Mouse (Mus musculus): ENCODE results near the gene Nradd. TPM values are rescaled to one million over a fixed set of nuclear protein-coding genes. Genes with fewer than 3 reads are reported as not detected.

Gene Nradd
- polyA plus RNA-seq, 1 experiment from 2014 or later = 12.6 TPM

DNA sequence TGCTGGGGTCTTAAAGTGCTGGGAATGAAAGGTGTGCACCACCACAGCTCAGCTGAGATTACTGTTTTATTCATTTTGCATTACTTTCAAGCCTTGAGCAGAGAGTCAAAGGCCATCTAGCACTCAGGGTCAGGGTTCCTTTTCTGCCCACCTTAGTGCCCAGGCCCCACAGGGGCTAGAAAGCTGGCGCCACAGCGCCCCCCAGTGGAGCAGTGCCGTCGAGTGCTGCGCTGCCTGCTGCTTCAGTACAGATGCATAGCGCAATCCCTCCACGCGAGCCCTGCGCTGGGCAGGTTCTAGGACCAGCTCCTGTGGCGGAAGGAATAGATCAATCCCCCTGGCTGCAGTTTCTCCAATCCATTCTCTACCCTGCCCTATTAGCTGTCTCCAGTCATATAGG, 6.9 kb upstream of the Nradd start:
- H3K36me3 ChIP-seq (ENCODE audit: control insufficient read depth, insufficient read depth, low read length) = no peaks in the 10 kb centered on the region

GRCm38 (mm10) chr9:110630171-110630570, 5.9 kb upstream of the Nradd start:
- no peak for ATAC-seq (replicated peaks; ENCODE audit: insufficient number of reproducible peaks, low FRiP score, low TSS enrichment)
- Histone ChIP-seq H3K4me3 (ENCODE audit: low read depth, low read length) (no peak overlapping the region), H3K27ac (ENCODE audit: low read depth, low read length) (no peak overlapping the region), H3K4me1 (ENCODE audit: control insufficient read depth, insufficient read depth, low read length) (peaks cover 4% of the 10 kb centered on the region), H3K9me3 (replicated peaks; ENCODE audit: control insufficient read depth, low read length) (no peaks in the 10 kb centered on the region), H3K27me3 (ENCODE audit: control insufficient read depth, insufficient read depth, low read length) (peaks cover 37% of the 10 kb centered on the region), H3K36me3 (ENCODE audit: control insufficient read depth, insufficient read depth, low read length) (no peaks in the 10 kb centered on the region), H3K4me2 (no peak overlapping the region), H3K9ac (ENCODE audit: low read depth, low read length) (no peak overlapping the region)
- WGBS (ENCODE audit: insufficient replicate concordance) = 89% methylated on average over 15 of the region's 15 CpGs

More for the DNA sequence above, 6.9 kb upstream of the Nradd start:
- ATAC-seq (replicated peaks; ENCODE audit: insufficient number of reproducible peaks, low FRiP score, low TSS enrichment) = no peak
- H3K9ac ChIP-seq (ENCODE audit: low read depth, low read length) = no peak overlapping the region
- H3K27me3 ChIP-seq (ENCODE audit: control insufficient read depth, insufficient read depth, low read length) = peaks cover 37% of the 10 kb centered on the region
- peak overlapping the region; percentile 18; the same call in 1 of the 2 replicates for H3K4me3 ChIP-seq (ENCODE audit: low read depth, low read length)
- WGBS (ENCODE audit: insufficient replicate concordance) = 22% methylated on average over 10 of the region's 10 CpGs
- no peaks in the 10 kb centered on the region for H3K9me3 ChIP-seq (replicated peaks; ENCODE audit: control insufficient read depth, low read length)
- H3K27ac ChIP-seq (ENCODE audit: low read depth, low read length) = no peak overlapping the region
- H3K4me1 ChIP-seq (ENCODE audit: control insufficient read depth, insufficient read depth, low read length) = 0 out of 2 replicates have a peak, but pooled peaks cover 2% of the 10 kb centered on the region
- peak overlapping the region; percentile 63 for H3K4me2 ChIP-seq

GRCm38 (mm10) chr9:110625350-110625908, 1.2 kb upstream of the Nradd start:
- Histone ChIP-seq H3K27me3 (ENCODE audit: control insufficient read depth, insufficient read depth, low read length) (0 out of 2 replicates have a peak, but pooled peaks cover under 1% of the 10 kb centered on the region), H3K4me1 (ENCODE audit: control insufficient read depth, insufficient read depth, low read length) (peaks cover 3% of the 10 kb centered on the region), H3K27ac (ENCODE audit: low read depth, low read length) (no peak overlapping the region), H3K9ac (ENCODE audit: low read depth, low read length) (peak overlapping the region; percentile 76), H3K9me3 (replicated peaks; ENCODE audit: control insufficient read depth, low read length) (no peaks in the 10 kb centered on the region), H3K36me3 (ENCODE audit: control insufficient read depth, insufficient read depth, low read length) (no peaks in the 10 kb centered on the region; the same call in 1 of the 2 replicates), H3K4me3 (ENCODE audit: low read depth, low read length) (peak overlapping the region; percentile 64), H3K4me2 (peak overlapping the region; percentile 99)
- WGBS (ENCODE audit: insufficient replicate concordance) = 67% methylated on average over 11 of the region's 11 CpGs
- ATAC-seq (replicated peaks; ENCODE audit: insufficient number of reproducible peaks, low FRiP score, low TSS enrichment) = no peak

- no peaks in the 10 kb centered on the region for H3K9me3 ChIP-seq (replicated peaks; ENCODE audit: control insufficient read depth, low read length)
- ATAC-seq (replicated peaks; ENCODE audit: insufficient number of reproducible peaks, low FRiP score, low TSS enrichment) = no peak
Observed at GRCm38 (mm10) chr9:110623416-110624195, 646 bp downstream of the Nradd start.

DNA sequence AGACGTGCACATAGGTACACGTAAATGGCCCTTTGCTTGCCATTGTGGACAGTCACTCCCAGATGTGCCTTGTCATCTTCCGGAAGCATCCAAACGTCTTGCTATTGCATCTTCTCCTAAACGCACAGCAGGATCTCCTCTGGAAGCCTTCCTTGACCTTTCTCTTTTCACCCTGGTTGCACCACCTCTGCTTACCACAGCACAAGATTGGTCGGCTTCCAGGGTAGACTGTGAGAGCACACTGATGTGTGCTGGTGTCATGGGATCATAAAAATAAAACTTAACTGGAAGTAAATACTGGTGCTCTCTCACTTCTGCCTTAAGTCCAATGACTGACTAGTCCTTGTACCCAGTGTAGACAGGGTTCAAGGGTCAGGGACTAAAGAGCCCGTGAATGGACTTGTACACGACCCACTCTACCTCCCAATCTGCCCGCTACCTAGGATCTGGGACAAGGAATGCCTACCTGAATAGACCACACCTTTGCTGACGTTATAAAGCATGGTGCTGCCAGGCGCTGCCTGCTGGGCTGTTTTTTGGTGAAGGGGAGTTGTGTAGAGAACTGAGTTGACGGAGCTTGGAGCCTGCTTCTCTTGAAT, 1.5 kb downstream of the Nradd start:
- Histone ChIP-seq H3K9ac (ENCODE audit: low read depth, low read length) (no peak overlapping the region), H3K4me3 (ENCODE audit: low read depth, low read length) (no peak overlapping the region), H3K9me3 (replicated peaks; ENCODE audit: control insufficient read depth, low read length) (no peaks in the 10 kb centered on the region), H3K4me1 (ENCODE audit: control insufficient read depth, insufficient read depth, low read length) (peaks cover 3% of the 10 kb centered on the region), H3K36me3 (ENCODE audit: control insufficient read depth, insufficient read depth, low read length) (peaks cover 18% of the 10 kb centered on the region), H3K27ac (ENCODE audit: low read depth, low read length) (no peak overlapping the region), H3K4me2 (no peak overlapping the region), H3K27me3 (ENCODE audit: control insufficient read depth, insufficient read depth, low read length) (no peaks in the 10 kb centered on the region)
- 87% methylated on average over 12 of the region's 12 CpGs for WGBS (ENCODE audit: insufficient replicate concordance)
- no peak for ATAC-seq (replicated peaks; ENCODE audit: insufficient number of reproducible peaks, low FRiP score, low TSS enrichment)

More at GRCm38 (mm10) chr9:110623416-110624195, 646 bp downstream of the Nradd start:
- WGBS (ENCODE audit: insufficient replicate concordance) = 46% methylated on average over 8 of the region's 8 CpGs
- Histone ChIP-seq H3K4me1 (ENCODE audit: control insufficient read depth, insufficient read depth, low read length) (peaks cover 3% of the 10 kb centered on the region), H3K9ac (ENCODE audit: low read depth, low read length) (peak overlapping the region; percentile 76), H3K4me3 (ENCODE audit: low read depth, low read length) (peak overlapping the region; percentile 64), H3K4me2 (peak overlapping the region; percentile 99), H3K36me3 (ENCODE audit: control insufficient read depth, insufficient read depth, low read length) (peaks cover 10% of the 10 kb centered on the region), H3K27ac (ENCODE audit: low read depth, low read length) (peak overlapping the region; percentile 88; the same call in 1 of the 2 replicates), H3K27me3 (ENCODE audit: control insufficient read depth, insufficient read depth, low read length) (no peaks in the 10 kb centered on the region)

- no peak overlapping the region for H3K4me2 ChIP-seq
- peaks cover 3% of the 10 kb centered on the region for H3K4me1 ChIP-seq (ENCODE audit: control insufficient read depth, insufficient read depth, low read length)
- no peak overlapping the region for H3K4me3 ChIP-seq (ENCODE audit: low read depth, low read length)
- no peak overlapping the region for H3K27ac ChIP-seq (ENCODE audit: low read depth, low read length)
- ATAC-seq (replicated peaks; ENCODE audit: insufficient number of reproducible peaks, low FRiP score, low TSS enrichment) = no peak
- no peak overlapping the region for H3K9ac ChIP-seq (ENCODE audit: low read depth, low read length)
- H3K27me3 ChIP-seq (ENCODE audit: control insufficient read depth, insufficient read depth, low read length) = no peaks in the 10 kb centered on the region
- 87% methylated on average over 7 of the region's 7 CpGs for WGBS (ENCODE audit: insufficient replicate concordance)
- H3K36me3 ChIP-seq (ENCODE audit: control insufficient read depth, insufficient read depth, low read length) = peaks cover 23% of the 10 kb centered on the region
- H3K9me3 ChIP-seq (replicated peaks; ENCODE audit: control insufficient read depth, low read length) = no peaks in the 10 kb centered on the region
Observed at GRCm38 (mm10) chr9:110620685-110621084, 3.6 kb downstream of the Nradd start.

DNA sequence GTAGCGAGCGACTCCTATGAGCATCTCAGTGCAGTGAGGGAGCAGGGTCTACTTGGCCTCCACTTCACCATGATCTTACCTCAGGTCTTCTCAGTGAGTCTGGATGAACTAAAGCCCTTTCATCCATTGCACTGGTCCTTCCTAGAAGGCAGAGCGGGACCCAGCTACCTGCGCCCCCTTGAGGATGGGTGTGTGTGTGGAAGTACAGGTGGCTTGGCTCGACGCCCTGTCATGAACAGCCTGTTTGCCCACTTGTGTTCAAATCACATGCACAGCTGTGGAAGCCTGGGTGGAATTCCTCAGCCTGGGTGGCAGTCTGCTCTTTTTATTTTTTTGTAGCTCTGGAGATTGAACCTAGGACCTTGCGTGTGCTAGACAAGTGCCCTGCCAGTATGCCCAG, 4.1 kb downstream of the Nradd start:
- H3K4me3 ChIP-seq (ENCODE audit: low read depth, low read length) = no peak overlapping the region
- H3K27me3 ChIP-seq (ENCODE audit: control insufficient read depth, insufficient read depth, low read length) = no peaks in the 10 kb centered on the region
- H3K4me1 ChIP-seq (ENCODE audit: control insufficient read depth, insufficient read depth, low read length) = peaks cover 2% of the 10 kb centered on the region
- H3K27ac ChIP-seq (ENCODE audit: low read depth, low read length) = no peak overlapping the region
- WGBS (ENCODE audit: insufficient replicate concordance) = 90% methylated on average over 7 of the region's 7 CpGs
- no peak overlapping the region for H3K9ac ChIP-seq (ENCODE audit: low read depth, low read length)
- H3K9me3 ChIP-seq (replicated peaks; ENCODE audit: control insufficient read depth, low read length) = no peaks in the 10 kb centered on the region
- H3K36me3 ChIP-seq (ENCODE audit: control insufficient read depth, insufficient read depth, low read length) = peaks cover 28% of the 10 kb centered on the region
- no peak overlapping the region for H3K4me2 ChIP-seq
- ATAC-seq (replicated peaks; ENCODE audit: insufficient number of reproducible peaks, low FRiP score, low TSS enrichment) = no peak

DNA sequence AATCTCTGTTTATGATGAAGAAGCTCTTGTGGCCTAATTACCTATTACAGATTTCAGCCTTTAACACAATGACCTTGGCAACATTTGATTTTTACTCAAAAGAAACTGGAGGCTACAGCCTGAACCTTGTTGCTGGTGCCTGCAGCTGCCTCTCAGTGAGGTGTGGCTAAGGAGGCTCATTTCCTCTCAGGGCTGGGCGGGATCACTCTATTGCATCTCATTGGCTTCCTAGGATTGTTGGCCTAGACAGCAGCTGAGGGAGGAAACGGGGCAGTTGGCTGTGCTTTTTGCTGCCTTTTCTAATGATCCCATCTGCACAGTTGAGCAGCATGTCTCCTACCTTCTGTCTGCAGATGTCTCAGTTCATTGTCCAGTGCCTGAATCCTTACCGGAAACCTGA, 7.2 kb downstream of the Nradd start:
- Histone ChIP-seq H3K36me3 (ENCODE audit: control insufficient read depth, insufficient read depth, low read length) (peaks cover 31% of the 10 kb centered on the region), H3K27ac (ENCODE audit: low read depth, low read length) (no peak overlapping the region), H3K27me3 (ENCODE audit: control insufficient read depth, insufficient read depth, low read length) (no peaks in the 10 kb centered on the region), H3K9ac (ENCODE audit: low read depth, low read length) (no peak overlapping the region), H3K4me2 (no peak overlapping the region), H3K4me1 (ENCODE audit: control insufficient read depth, insufficient read depth, low read length) (no peaks in the 10 kb centered on the region), H3K4me3 (ENCODE audit: low read depth, low read length) (no peak overlapping the region), H3K9me3 (replicated peaks; ENCODE audit: control insufficient read depth, low read length) (no peaks in the 10 kb centered on the region)
- 82% methylated on average over 3 of the region's 3 CpGs for WGBS (ENCODE audit: insufficient replicate concordance)
- ATAC-seq (replicated peaks; ENCODE audit: insufficient number of reproducible peaks, low FRiP score, low TSS enrichment) = no peak
